Mouse (Mus musculus) CH12.LX (cell line): Measurements from ENCODE around the gene D230025D16Rik. TPM values are rescaled to one million over a fixed set of nuclear protein-coding genes. Genes with fewer than 3 reads are reported as not detected.

Experiments used
- DNase-seq: peaks from one replicate; pipeline ENCODE4 v3.0.0-alpha.2; 2013; ENCODE audit errors: extremely low read depth
- H3K27ac ChIP-seq: 2 replicates; pipeline ENCODE4 v1.5.1; 2012; ENCODE audit warnings: low read depth, mild to moderate bottlenecking, control low read depth, moderate library complexity; ENCODE audit not compliant: insufficient read depth
- H3K27me3 ChIP-seq: replicated peaks from 2 replicates; pipeline ENCODE3; 2012; ENCODE audit warnings: inconsistent platforms
- H3K36me3 ChIP-seq, 2 experiments: replicated peaks in 1 of 2; 2 replicates each; pipeline versions ENCODE3 to v1.6.1; 2012; ENCODE audit warnings: inconsistent platforms in 1 of 2, low read length in 1 of 2, mild to moderate bottlenecking in 1 of 2, mixed read lengths in 1 of 2, moderate library complexity in 1 of 2; ENCODE audit not compliant: control insufficient read depth in 1 of 2, insufficient read depth in 1 of 2
- H3K4me1 ChIP-seq, 2 experiments: 2 replicates each; pipeline ENCODE4 v1.6.1; 2012; ENCODE audit warnings: inconsistent platforms in 1 of 2, moderate library complexity in 1 of 2; ENCODE audit not compliant: insufficient read depth in 2 of 2, control insufficient read depth in 1 of 2
- H3K4me2 ChIP-seq: 2 replicates; pipeline ENCODE4 v1.6.1; 2012; ENCODE audit warnings: low read depth, mild to moderate bottlenecking, control low read depth; ENCODE audit not compliant: poor library complexity, insufficient read depth, severe bottlenecking
- H3K4me3 ChIP-seq, 3 experiments: fragments of 150-350 bp in 1 of 3; sonication (generic) in 1 of 3; replicated peaks in 1 of 3; 2 replicates each; pipeline versions ENCODE3 to v1.5.1; 2011 to 2012; ENCODE audit warnings: low read depth in 2 of 3, low read length in 2 of 3, mild to moderate bottlenecking in 2 of 3, moderate library complexity in 2 of 3, control low read depth in 1 of 3, improper control_type of control experiment in 1 of 3, inconsistent platforms in 1 of 3, mixed read lengths in 1 of 3; ENCODE audit not compliant: poor library complexity in 1 of 3
- H3K79me2 ChIP-seq: replicated peaks from 2 replicates; pipeline ENCODE4 v1.6.1; 2012; ENCODE audit warnings: mild to moderate bottlenecking, moderate library complexity; ENCODE audit not compliant: control insufficient read depth, poor library complexity, insufficient read depth, severe bottlenecking; ENCODE audit errors: extremely low read depth
- H3K9ac ChIP-seq: 2 replicates; pipeline ENCODE4 v1.6.1; 2012; ENCODE audit warnings: low read depth, mild to moderate bottlenecking, control low read depth, moderate library complexity; ENCODE audit not compliant: insufficient read depth
- H3K9me3 ChIP-seq: replicated peaks from 2 replicates; pipeline ENCODE3; 2012; ENCODE audit warnings: low read length, inconsistent platforms, mixed read lengths
- CHD1 ChIP-seq: IDR thresholded peaks from 2 replicates; pipeline ENCODE4 v1.6.1; 2012; ENCODE audit warnings: low read depth, low read length, improper control_type of control experiment, inconsistent platforms
- CHD2 ChIP-seq: IDR thresholded peaks from 2 replicates; pipeline ENCODE4 v1.6.1; 2011; ENCODE audit warnings: low read length, improper control_type of control experiment
- EP300 ChIP-seq: IDR thresholded peaks from 2 replicates; pipeline ENCODE4 v1.6.1; 2011; ENCODE audit warnings: low read length, improper control_type of control experiment
- IRF4 ChIP-seq: IDR thresholded peaks from 2 replicates; pipeline ENCODE4 v1.6.1; 2014; ENCODE audit warnings: low read depth, mild to moderate bottlenecking, inconsistent platforms, low read length, improper control_type of control experiment
- JUND ChIP-seq: conservative IDR thresholded peaks from 2 replicates; pipeline ENCODE4 v1.6.1; 2011; ENCODE audit warnings: low read depth, low read length, improper control_type of control experiment
- KAT2A ChIP-seq: IDR thresholded peaks from 2 replicates; pipeline ENCODE4 v1.6.1; 2012; ENCODE audit warnings: low read length, improper control_type of control experiment, inconsistent platforms; ENCODE audit not compliant: insufficient replicate concordance
- MAFK ChIP-seq: IDR thresholded peaks from 2 replicates; pipeline ENCODE4 v1.6.1; 2011; ENCODE audit warnings: low read length, improper control_type of control experiment; ENCODE audit not compliant: insufficient replicate concordance
- MAX ChIP-seq: IDR thresholded peaks from 2 replicates; pipeline ENCODE4 v1.6.1; 2011; ENCODE audit warnings: low read length, improper control_type of control experiment
- MAZ ChIP-seq: IDR thresholded peaks from 2 replicates; pipeline ENCODE4 v1.6.1; 2012; ENCODE audit warnings: low read depth, mild to moderate bottlenecking, inconsistent platforms, low read length, improper control_type of control experiment, moderate library complexity
- MXI1 ChIP-seq: IDR thresholded peaks from 2 replicates; pipeline ENCODE4 v1.6.1; 2011; ENCODE audit warnings: mild to moderate bottlenecking, low read depth, low read length, improper control_type of control experiment
- NRF1 ChIP-seq: IDR thresholded peaks from 2 replicates; pipeline ENCODE4 v1.6.1; 2014; ENCODE audit warnings: low read depth, mild to moderate bottlenecking, inconsistent platforms, low read length, improper control_type of control experiment, moderate library complexity
- POLR2A ChIP-seq: IDR thresholded peaks from 2 replicates; pipeline ENCODE4 v1.6.1; 2011; ENCODE audit warnings: low read depth, mild to moderate bottlenecking, improper control_type of control experiment, low read length
- POLR2AphosphoS2 ChIP-seq: IDR thresholded peaks from 2 replicates; pipeline ENCODE4 v1.6.1; 2011; ENCODE audit warnings: low read depth, low read length, improper control_type of control experiment
- RCOR1 ChIP-seq: conservative IDR thresholded peaks from 2 replicates; pipeline ENCODE4 v1.6.1; 2012; ENCODE audit warnings: low read depth, mild to moderate bottlenecking, inconsistent platforms, low read length, improper control_type of control experiment
- SIN3A ChIP-seq: IDR thresholded peaks from 2 replicates; pipeline ENCODE4 v1.6.1; 2012; ENCODE audit warnings: low read length, improper control_type of control experiment, inconsistent platforms
- TCF12 ChIP-seq: IDR thresholded peaks from 2 replicates; pipeline ENCODE4 v1.6.1; 2014; ENCODE audit warnings: low read depth, mild to moderate bottlenecking, inconsistent platforms, low read length, improper control_type of control experiment
- UBTF ChIP-seq: IDR thresholded peaks from 2 replicates; pipeline ENCODE4 v1.6.1; 2012; ENCODE audit warnings: low read depth, mild to moderate bottlenecking, inconsistent platforms, low read length, improper control_type of control experiment, moderate library complexity
- USF1 ChIP-seq: IDR thresholded peaks from 2 replicates; pipeline ENCODE4 v1.6.1; 2014; ENCODE audit warnings: low read depth, mild to moderate bottlenecking, inconsistent platforms, low read length, improper control_type of control experiment
- ZKSCAN1 ChIP-seq: IDR thresholded peaks from 2 replicates; pipeline ENCODE4 v1.6.1; 2012; ENCODE audit warnings: low read depth, inconsistent platforms, low read length, improper control_type of control experiment, borderline replicate concordance
- ZMIZ1 ChIP-seq: IDR thresholded peaks from 2 replicates; pipeline ENCODE4 v1.6.1; 2012; ENCODE audit warnings: low read depth, mild to moderate bottlenecking, inconsistent platforms, low read length, improper control_type of control experiment
- ZNF384 ChIP-seq: IDR thresholded peaks from 2 replicates; pipeline ENCODE4 v1.6.1; 2012; ENCODE audit warnings: low read depth, low read length, improper control_type of control experiment, inconsistent platforms
- dilution Hi-C: fragments of 300-500 bp; cut with MboI; formaldehyde crosslinking; loops from 2 replicates; pipeline ENCODE4 v1.14.3; 2020; ENCODE audit warnings: low sequenced_read_pairs; ENCODE audit not compliant: extremely low pct_unique_long_range_greater_than_20kb, extremely low pct_ligation_motif_present
- in situ Hi-C: fragments of 300-500 bp; cut with MboI; formaldehyde crosslinking; loops from 3 replicates; pipeline ENCODE4 v1.14.3; 2019; ENCODE audit warnings: low sequenced_read_pairs, low pct_ligation_motif_present, low pct_unique_long_range_greater_than_20kb, mixed read lengths
- polyA plus RNA-seq: library from polyadenylated mRNA; unstranded; fragments of >175 nt; gene quantifications from 2 replicates; pipeline ENCODE4 v1.2.1, GENCODE M21; 2012; ENCODE audit warnings: low read depth; ENCODE audit not compliant: insufficient read length
- total RNA-seq, 2 experiments: library from RNA; depleted of rRNA; stranded (reverse); fragments of 300-350 nt in 1 of 2; fragments of >200 nt in 1 of 2; gene quantifications; 2 replicates each; pipeline ENCODE4 v1.2.3; 2012 to 2014

Gene D230025D16Rik
- total and polyA plus RNA-seq, 3 experiments, result 10.7 to 21.5 (median 14.0) TPM

DNA sequence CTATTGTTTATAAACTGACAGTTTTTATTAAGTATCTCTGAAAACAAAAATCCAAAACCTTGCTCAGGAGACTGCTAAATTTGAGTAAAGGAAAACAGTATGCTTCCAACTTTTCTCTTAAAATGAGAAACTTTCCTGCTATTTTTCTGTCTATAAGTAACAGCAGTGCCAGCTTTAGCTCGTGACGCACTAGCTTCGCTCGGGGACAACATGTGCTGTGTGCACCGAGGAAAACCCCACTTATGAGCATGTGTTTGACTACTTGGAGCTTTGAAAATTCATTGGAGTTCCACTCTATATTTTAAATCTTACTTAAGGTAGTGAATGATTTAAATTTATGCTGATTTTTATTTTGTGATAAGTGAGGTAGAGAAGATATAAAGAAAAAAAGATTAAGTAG lies 32.8 kb upstream of the D230025D16Rik start:
- no peak overlapping the region for H3K4me3 ChIP-seq
- in situ Hi-C loops, result no loop called here
- no peaks in the 10 kb centered on the region for H3K4me1 ChIP-seq
- H3K27ac ChIP-seq, result no peak overlapping the region
- no peak overlapping the region for H3K4me2 ChIP-seq
- dilution Hi-C loops, result no loop called here
- H3K27me3 ChIP-seq, result no peaks in the 10 kb centered on the region
- TF ChIP-seq EP300, result no peak
- TF ChIP-seq NRF1, result no peak
- no peak for TF ChIP-seq USF1
- no peak for TF ChIP-seq CHD2
- no peak for TF ChIP-seq POLR2A
- TF ChIP-seq MAFK, result no peak
- TF ChIP-seq JUND, result no peak
- no peak for TF ChIP-seq ZMIZ1
- no peak for TF ChIP-seq TCF12
- TF ChIP-seq ZNF384, result no peak
- TF ChIP-seq CHD1, result no peak
- peaks cover 27 to 72% of the 10 kb centered on the region in 2 experiments for H3K36me3 ChIP-seq
- peaks cover 10% of the 10 kb centered on the region; the same call in 1 of the 2 replicates for H3K79me2 ChIP-seq
- no peak overlapping the region for H3K9ac ChIP-seq
- H3K9me3 ChIP-seq, result no peaks in the 10 kb centered on the region
- no peak for DNase-seq

DNA sequence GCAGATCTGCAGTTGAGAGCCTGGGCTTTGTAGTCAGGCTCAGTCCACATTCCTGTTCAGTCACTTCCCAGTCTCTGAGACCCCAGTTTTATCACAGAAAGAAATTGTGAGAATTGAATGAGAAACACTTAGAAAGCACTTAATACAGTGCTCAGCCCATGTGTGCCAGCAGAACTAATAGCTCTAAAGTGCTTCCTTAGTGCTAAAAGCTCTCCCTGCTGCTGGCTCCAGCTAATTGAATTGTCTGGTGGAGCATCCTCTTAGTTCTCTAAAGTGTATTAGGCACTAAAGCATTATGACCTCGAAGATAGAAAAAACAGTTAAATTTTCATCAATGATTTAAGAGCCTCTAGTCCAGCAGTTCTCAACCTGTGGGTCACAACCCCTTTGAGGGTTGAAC lies 19.2 kb upstream of the D230025D16Rik start:
- H3K27ac ChIP-seq, result no peak overlapping the region
- no peaks in the 10 kb centered on the region for H3K27me3 ChIP-seq
- no peak overlapping the region for H3K9ac ChIP-seq
- no peak overlapping the region for H3K4me3 ChIP-seq
- no peak for DNase-seq
- no peak overlapping the region for H3K4me2 ChIP-seq
- no peaks in the 10 kb centered on the region for H3K79me2 ChIP-seq
- in situ Hi-C loops, result no loop called here
- H3K36me3 ChIP-seq, result peaks cover 21 to 73% of the 10 kb centered on the region in 2 experiments
- H3K4me1 ChIP-seq, result no peaks in the 10 kb centered on the region
- H3K9me3 ChIP-seq, result no peaks in the 10 kb centered on the region
- TF ChIP-seq POLR2A (no peak), POLR2AphosphoS2 (no peak), MXI1 (no peak), KAT2A (no peak), UBTF (no peak), SIN3A (no peak), ZNF384 (no peak), MAFK (no peak), MAX (no peak), MAZ (no peak), NRF1 (no peak), ZKSCAN1 (no peak), IRF4 (no peak), USF1 (no peak), RCOR1 (no peak)
- dilution Hi-C loops, result no loop called here
